Mouse (Mus musculus): ENCODE measurements around the gene Fam187a.

DNA sequence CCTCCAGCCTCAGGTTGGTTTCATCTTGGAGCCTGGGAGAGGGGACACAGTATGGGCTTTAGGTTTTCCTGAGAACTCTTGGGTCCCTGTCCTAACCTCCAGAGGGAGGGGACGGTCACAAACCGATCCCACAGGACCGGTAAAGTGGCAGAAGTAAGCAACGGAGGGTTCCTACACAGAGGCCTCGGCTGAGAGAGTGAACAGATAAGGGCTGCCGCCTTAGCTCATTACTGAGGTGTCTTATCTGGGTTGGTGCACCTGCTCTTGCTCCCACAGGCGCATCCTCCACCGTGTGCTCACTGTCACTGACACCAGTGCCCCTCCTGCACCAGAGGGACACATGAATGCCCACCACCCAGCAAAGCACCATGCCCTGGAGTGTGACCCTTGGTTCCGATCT, 10.8 kb downstream of the Fam187a start:
- TF ChIP-seq CTCF (IDR thresholded peaks at IDR 0.05; ENCODE audit: low read depth) (no peak), EP300 (IDR thresholded peaks at IDR 0.05; ENCODE audit: low read depth) (no peak)

Data from heart, postnatal 0 days (tissue).